Mouse (Mus musculus) adrenal gland, adult (tissue): Measurements from ENCODE around the gene Zfp612.

Experiments used
- DNase-seq, 2 experiments: peaks; one replicate each; pipeline ENCODE4 v3.0.0; 2022 to 2023; ENCODE audit warnings: low spot score in 1 of 2; ENCODE audit not compliant: inconsistent age in 2 of 2

The Zfp612 gene

GRCm38 (mm10) chr8:110079282-110080221 lies at the start of gene Zfp612:
TSS of gene Zfp612 (plus strand) at chr8:110079746.
- peak; percentile 77 to 87 for DNase-seq

GRCm38 (mm10) chr8:110033771-110034170 lies 45.8 kb upstream of the Zfp612 start:
- peak in 1 of 2 experiments; percentile 29 for DNase-seq

- DNase-seq: no peak
These were observed 45.2 kb upstream of the Zfp612 start for GRCm38 (mm10) chr8:110034331-110034730.

- DNase-seq: peak in 1 of 2 experiments; percentile 31
These were observed 43.4 kb upstream of the Zfp612 start for GRCm38 (mm10) chr8:110036156-110036555.

DNA sequence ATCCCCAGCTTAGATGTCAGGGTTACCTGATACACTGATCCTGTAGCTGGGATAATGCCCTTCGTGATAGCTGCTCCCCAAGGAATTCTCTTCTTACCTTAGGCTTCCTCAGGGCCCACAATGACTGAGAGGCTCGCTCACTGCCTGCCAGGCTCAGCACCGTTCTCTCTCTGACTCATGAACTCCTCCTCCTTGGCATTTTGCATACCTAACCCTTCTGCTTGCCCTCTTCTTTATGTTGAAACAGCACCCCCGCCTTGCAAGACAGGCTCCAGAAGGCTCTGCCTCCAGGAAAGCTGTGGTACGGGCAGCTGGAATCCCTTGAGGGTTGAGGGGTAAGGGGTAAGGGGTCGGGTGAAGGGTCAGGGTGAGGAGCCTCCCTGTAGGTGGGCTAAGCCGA lies 40.3 kb upstream of the Zfp612 start:
- no peak for DNase-seq

- no peak for DNase-seq
These were observed 39.9 kb upstream of the Zfp612 start, which contains the start of gene Chst4 for GRCm38 (mm10) chr8:110039659-110040058. TSS of gene Chst4 (minus strand) at chr8:110039740.

GRCm38 (mm10) chr8:110040509-110040908 lies 39.0 kb upstream of the Zfp612 start:
- no peak for DNase-seq

- no peak for DNase-seq
These were observed 28.3 kb upstream of the Zfp612 start for GRCm38 (mm10) chr8:110051208-110051607.

- no peak for DNase-seq
These were observed 21.3 kb upstream of the Zfp612 start for GRCm38 (mm10) chr8:110058207-110058606.

GRCm38 (mm10) chr8:110064161-110064560 lies 15.4 kb upstream of the Zfp612 start:
- no peak for DNase-seq

DNA sequence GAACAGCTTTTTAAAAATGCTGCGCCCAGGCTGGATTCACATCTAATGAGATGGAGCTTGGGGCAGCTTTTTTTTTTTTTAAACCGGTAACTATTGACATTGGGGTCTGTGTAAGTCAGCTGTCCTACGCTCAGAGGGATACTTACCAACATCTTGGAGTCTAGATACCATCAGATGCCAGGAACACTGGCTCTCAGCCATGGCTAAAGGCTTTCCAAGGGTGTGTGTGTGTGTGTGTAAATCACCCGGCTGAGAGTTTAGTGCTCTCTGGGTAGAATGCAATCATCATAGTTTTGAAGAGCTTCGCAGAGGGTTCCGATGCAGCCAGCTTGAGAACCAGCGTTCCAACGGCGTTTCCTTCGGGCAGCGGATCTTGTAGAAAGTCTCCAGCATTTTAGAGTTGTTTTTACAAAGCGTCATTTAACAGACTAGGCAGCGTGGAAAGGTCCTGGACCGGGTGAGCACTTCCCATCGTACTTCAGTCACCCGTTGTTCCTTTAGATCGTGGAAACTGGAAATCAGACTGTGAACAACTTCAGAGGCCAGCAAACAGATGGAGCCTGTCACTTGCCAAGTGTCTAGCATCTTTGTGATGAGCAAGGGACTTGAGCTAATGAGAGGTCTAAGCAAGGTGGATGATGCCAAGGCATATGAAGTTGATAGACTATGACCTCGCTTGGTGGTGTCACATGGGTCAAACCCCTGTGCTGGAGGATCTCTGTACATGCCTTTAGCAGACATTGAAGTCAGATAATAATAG lies 14.8 kb upstream of the Zfp612 start:
- no peak for DNase-seq

- DNase-seq: no peak
These were observed 13.9 kb upstream of the Zfp612 start for GRCm38 (mm10) chr8:110065676-110066075.

- DNase-seq: peak in 1 of 2 experiments; percentile 37
These were observed 9.8 kb upstream of the Zfp612 start for GRCm38 (mm10) chr8:110069706-110070105.

DNA sequence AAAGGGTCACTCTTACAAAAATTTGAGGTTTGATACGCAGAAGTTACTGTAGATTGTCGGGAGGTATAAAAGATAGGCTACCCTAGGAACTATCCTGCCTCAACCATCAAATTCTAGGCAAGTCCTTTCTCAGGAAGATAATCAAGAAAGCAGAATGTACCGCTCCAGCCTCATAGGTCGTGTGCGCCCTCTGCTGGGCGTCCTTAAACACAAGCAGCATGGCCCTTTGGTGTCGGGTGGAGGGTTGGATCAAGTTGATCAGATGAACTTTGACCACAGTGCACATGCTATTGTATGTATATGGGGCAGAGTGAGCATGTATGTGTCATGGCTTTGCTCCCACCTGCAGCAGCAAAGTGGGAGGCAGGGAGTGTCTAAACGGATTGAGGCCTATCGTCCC lies 7.9 kb upstream of the Zfp612 start:
- peak; percentile 55 to 80 for DNase-seq

GRCm38 (mm10) chr8:110074496-110074895 lies 5.0 kb upstream of the Zfp612 start:
- DNase-seq: no peak

- no peak for DNase-seq
These were observed 3.0 kb downstream of the Zfp612 start for GRCm38 (mm10) chr8:110082416-110083105.

DNA sequence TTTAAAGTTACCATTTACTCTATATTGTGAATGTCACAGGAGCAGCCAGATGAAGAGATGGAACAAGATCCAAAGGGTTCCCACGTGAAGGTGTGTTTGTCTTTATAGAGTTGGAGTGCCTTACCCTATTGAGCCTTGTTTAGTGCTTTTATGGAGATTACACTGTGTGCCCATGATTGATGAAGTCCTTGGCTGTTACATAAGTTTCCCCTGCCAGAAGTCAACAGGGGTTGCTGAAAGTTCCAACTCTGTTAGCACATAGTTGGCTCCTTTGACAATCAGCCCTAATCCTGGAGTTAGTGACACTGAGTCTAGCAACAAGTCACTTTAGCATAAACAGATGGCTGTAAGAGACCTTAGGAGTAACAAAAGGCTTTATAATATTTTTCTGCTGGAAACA lies 12.3 kb downstream of the Zfp612 start:
- DNase-seq: peak in 1 of 2 experiments; percentile 46

- DNase-seq: no peak
These were observed 21.4 kb downstream of the Zfp612 start, which contains the start of gene Gm21964 for GRCm38 (mm10) chr8:110100907-110101306. TSS of gene Gm21964 (plus strand) at chr8:110101207.

- no peak for DNase-seq
These were observed 22.1 kb downstream of the Zfp612 start for GRCm38 (mm10) chr8:110101676-110102075.

GRCm38 (mm10) chr8:110102653-110103052 lies 23.1 kb downstream of the Zfp612 start, which contains the start of gene Gm17720:
TSS of gene Gm17720 (minus strand) at chr8:110102753.
- no peak for DNase-seq

DNA sequence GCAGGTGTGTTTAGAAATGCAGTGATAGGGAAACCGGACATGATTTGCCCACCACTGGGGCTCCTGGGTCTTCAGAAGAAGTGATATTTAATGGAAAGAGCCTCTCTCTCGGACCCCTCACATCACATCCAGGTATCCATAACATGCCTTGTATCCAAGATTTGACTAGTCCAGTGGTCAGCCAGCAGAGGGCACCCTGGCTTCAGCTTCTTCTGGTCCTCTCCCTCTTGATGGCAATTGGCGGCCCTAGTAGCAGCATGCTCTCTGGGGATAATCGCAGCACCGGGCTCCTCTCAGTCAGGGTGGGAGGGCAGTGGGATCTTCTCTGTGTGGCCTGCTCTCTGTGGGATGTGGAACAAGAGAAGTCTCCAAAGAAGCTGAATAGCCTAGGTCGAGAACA lies 40.2 kb downstream of the Zfp612 start:
- DNase-seq: peak; percentile 10 to 49
